Mouse (Mus musculus) embryonic facial prominence, embryonic 12.5 days (tissue): ENCODE results near the gene Bcr. TPM values are rescaled to one million over a fixed set of nuclear protein-coding genes. Genes with fewer than 3 reads are reported as not detected.
A peak's percentile ranks its signal among the peaks of the same experiment; 100 is the strongest.

Source experiments
- ATAC-seq: fragments of 200-750 bp; cut with Nextera tagmentation; 2 replicates; pipeline ENCODE4 v1.8.0; 2017; ENCODE audit not compliant: insufficient number of reproducible peaks, insufficient read depth, low FRiP score, low TSS enrichment
- H3K27ac ChIP-seq: fragments of 300-500 bp; sonication (generic); 2 replicates; pipeline ENCODE4 v1.5.1; 2016; ENCODE audit warnings: mild to moderate bottlenecking
- H3K27me3 ChIP-seq: fragments of 300-500 bp; sonication (generic); 2 replicates; pipeline ENCODE4 v1.6.1; 2016; ENCODE audit warnings: mild to moderate bottlenecking, moderate library complexity
- H3K36me3 ChIP-seq: fragments of 300-500 bp; sonication (generic); 2 replicates; pipeline ENCODE4 v1.6.1; 2016; ENCODE audit warnings: mild to moderate bottlenecking
- H3K4me1 ChIP-seq: fragments of 300-500 bp; sonication (generic); 2 replicates; pipeline ENCODE4 v1.6.1; 2016
- H3K4me2 ChIP-seq: fragments of 300-500 bp; sonication (generic); replicated peaks from 2 replicates; pipeline ENCODE4 v1.6.1; 2016; ENCODE audit warnings: mild to moderate bottlenecking, moderate library complexity
- H3K4me3 ChIP-seq: fragments of 300-500 bp; sonication (generic); 2 replicates; pipeline ENCODE4 v1.5.1; 2016; ENCODE audit warnings: mild to moderate bottlenecking
- H3K9ac ChIP-seq: fragments of 300-500 bp; sonication (generic); 2 replicates; pipeline ENCODE4 v1.6.1; 2016; ENCODE audit warnings: mild to moderate bottlenecking, moderate library complexity
- H3K9me3 ChIP-seq: fragments of 300-500 bp; sonication (generic); 2 replicates; pipeline ENCODE4 v1.6.1; 2016; ENCODE audit warnings: mild to moderate bottlenecking, moderate library complexity
- WGBS: fragments of 180-500 bp; shearing (Covaris S2); methylation state at CpG from one replicate; pipeline ENCODE4 v1.1.7; 2016; 5-methylcytosine and 5-hydroxymethylcytosine counted together
- polyA plus RNA-seq: library from polyadenylated mRNA; unstranded; fragments of >200 nt; fragmentation: Nextera tagmentation; extraction: Ambion mirVana; gene quantifications from 2 replicates; pipeline ENCODE4 v1.2.1, GENCODE M21; 2016

Gene Bcr
- polyA plus RNA-seq, 1 experiment from 2014 or later = 9.0 TPM

GRCm38 (mm10) chr10:75070281-75070976 is 10.0 kb downstream of the Bcr start:
- no peaks in the 10 kb centered on the region for H3K9me3 ChIP-seq
- 82% methylated on average over 11 of the region's 11 CpGs for WGBS
- H3K9ac ChIP-seq = no peak overlapping the region
- H3K4me1 ChIP-seq = peaks cover 22% of the 10 kb centered on the region
- H3K27me3 ChIP-seq = no peaks in the 10 kb centered on the region
- ATAC-seq = no peak
- no peak overlapping the region for H3K4me2 ChIP-seq
- H3K36me3 ChIP-seq = peaks cover 4% of the 10 kb centered on the region
- H3K4me3 ChIP-seq = no peak overlapping the region
- H3K27ac ChIP-seq = no peak overlapping the region

- no peak overlapping the region for H3K27ac ChIP-seq
- H3K36me3 ChIP-seq = no peaks in the 10 kb centered on the region; the same call in 1 of the 2 replicates
- H3K4me2 ChIP-seq = no peak overlapping the region
- no peak overlapping the region for H3K4me3 ChIP-seq
- H3K9ac ChIP-seq = no peak overlapping the region
- no peaks in the 10 kb centered on the region for H3K9me3 ChIP-seq
- WGBS = 75% methylated on average over 5 of the region's 5 CpGs
- peaks cover 12% of the 10 kb centered on the region for H3K4me1 ChIP-seq
- H3K27me3 ChIP-seq = no peaks in the 10 kb centered on the region
- ATAC-seq = no peak
These were observed 15.3 kb downstream of the Bcr start for GRCm38 (mm10) chr10:75075665-75076064.

- WGBS = 78% methylated on average over 14 of the region's 14 CpGs
- H3K36me3 ChIP-seq = no peaks in the 10 kb centered on the region; the same call in 1 of the 2 replicates
- no peak overlapping the region for H3K4me2 ChIP-seq
- H3K27ac ChIP-seq = no peak overlapping the region
- no peaks in the 10 kb centered on the region for H3K9me3 ChIP-seq
- no peak overlapping the region for H3K4me3 ChIP-seq
- no peak overlapping the region for H3K9ac ChIP-seq
- no peak for ATAC-seq
- no peaks in the 10 kb centered on the region for H3K27me3 ChIP-seq
- H3K4me1 ChIP-seq = peaks cover 12% of the 10 kb centered on the region
These were observed 18.1 kb downstream of the Bcr start for GRCm38 (mm10) chr10:75078174-75079128.

GRCm38 (mm10) chr10:75085330-75085729 is 24.9 kb downstream of the Bcr start:
- H3K4me1 ChIP-seq = no peaks in the 10 kb centered on the region
- no peak overlapping the region for H3K4me3 ChIP-seq
- ATAC-seq = no peak
- no peaks in the 10 kb centered on the region for H3K9me3 ChIP-seq
- H3K4me2 ChIP-seq = no peak overlapping the region
- no peaks in the 10 kb centered on the region for H3K27me3 ChIP-seq
- 82% methylated on average over 1 of the region's 1 CpGs for WGBS
- no peak overlapping the region for H3K27ac ChIP-seq
- no peaks in the 10 kb centered on the region for H3K36me3 ChIP-seq
- no peak overlapping the region for H3K9ac ChIP-seq

GRCm38 (mm10) chr10:75088471-75088870 is 28.1 kb downstream of the Bcr start:
- WGBS = 90% methylated on average over 4 of the region's 4 CpGs
- Histone ChIP-seq H3K27me3 (no peaks in the 10 kb centered on the region), H3K4me1 (peaks cover 6% of the 10 kb centered on the region; the same call in 1 of the 2 replicates), H3K4me3 (no peak overlapping the region), H3K27ac (no peak overlapping the region), H3K9me3 (no peaks in the 10 kb centered on the region), H3K4me2 (no peak overlapping the region), H3K36me3 (no peaks in the 10 kb centered on the region), H3K9ac (no peak overlapping the region)
- ATAC-seq = no peak

- peaks cover 14% of the 10 kb centered on the region; the same call in 1 of the 2 replicates for H3K4me1 ChIP-seq
- no peak for ATAC-seq
- H3K27me3 ChIP-seq = no peaks in the 10 kb centered on the region
- H3K36me3 ChIP-seq = no peaks in the 10 kb centered on the region
- H3K4me3 ChIP-seq = no peak overlapping the region
- no peak overlapping the region for H3K9ac ChIP-seq
- no peak overlapping the region for H3K4me2 ChIP-seq
- 83% methylated on average over 10 of the region's 10 CpGs for WGBS
- H3K27ac ChIP-seq = no peak overlapping the region
- H3K9me3 ChIP-seq = no peaks in the 10 kb centered on the region
These were observed 31.2 kb downstream of the Bcr start for GRCm38 (mm10) chr10:75091478-75092152.

GRCm38 (mm10) chr10:75093252-75093987 is 33.0 kb downstream of the Bcr start:
- ATAC-seq = no peak
- Histone ChIP-seq H3K27ac (no peak overlapping the region), H3K4me1 (peaks cover 28% of the 10 kb centered on the region), H3K4me3 (no peak overlapping the region), H3K36me3 (no peaks in the 10 kb centered on the region), H3K27me3 (no peaks in the 10 kb centered on the region), H3K9ac (no peak overlapping the region), H3K4me2 (no peak overlapping the region), H3K9me3 (no peaks in the 10 kb centered on the region)
- WGBS = 50% methylated on average over 22 of the region's 22 CpGs

GRCm38 (mm10) chr10:75094338-75094737 is 33.9 kb downstream of the Bcr start:
- Histone ChIP-seq H3K4me2 (no peak overlapping the region), H3K27ac (no peak overlapping the region), H3K9ac (no peak overlapping the region), H3K27me3 (no peaks in the 10 kb centered on the region), H3K36me3 (no peaks in the 10 kb centered on the region), H3K4me3 (no peak overlapping the region), H3K4me1 (peaks cover 36% of the 10 kb centered on the region), H3K9me3 (no peaks in the 10 kb centered on the region)
- 83% methylated on average over 1 of the region's 1 CpGs for WGBS
- no peak for ATAC-seq

- Histone ChIP-seq H3K9me3 (no peaks in the 10 kb centered on the region), H3K36me3 (no peaks in the 10 kb centered on the region), H3K4me1 (peaks cover 39% of the 10 kb centered on the region), H3K9ac (no peak overlapping the region), H3K4me3 (no peak overlapping the region), H3K27ac (no peak overlapping the region), H3K27me3 (no peaks in the 10 kb centered on the region), H3K4me2 (no peak overlapping the region)
- no peak for ATAC-seq
- 92% methylated on average over 7 of the region's 7 CpGs for WGBS
These were observed 34.8 kb downstream of the Bcr start for GRCm38 (mm10) chr10:75095216-75095615.

GRCm38 (mm10) chr10:75098446-75099183 is 38.2 kb downstream of the Bcr start:
- H3K4me2 ChIP-seq = no peak overlapping the region
- H3K4me1 ChIP-seq = peaks cover 38% of the 10 kb centered on the region
- ATAC-seq = no peak
- H3K27me3 ChIP-seq = no peaks in the 10 kb centered on the region
- H3K27ac ChIP-seq = peak overlapping the region; percentile 30; the same call in 1 of the 2 replicates
- H3K9me3 ChIP-seq = no peaks in the 10 kb centered on the region
- H3K9ac ChIP-seq = no peak overlapping the region
- no peaks in the 10 kb centered on the region for H3K36me3 ChIP-seq
- no peak overlapping the region for H3K4me3 ChIP-seq
- WGBS = 31% methylated on average over 10 of the region's 10 CpGs
